Mouse (Mus musculus): ENCODE data around the gene Btbd10.

Btbd10 gene

DNA sequence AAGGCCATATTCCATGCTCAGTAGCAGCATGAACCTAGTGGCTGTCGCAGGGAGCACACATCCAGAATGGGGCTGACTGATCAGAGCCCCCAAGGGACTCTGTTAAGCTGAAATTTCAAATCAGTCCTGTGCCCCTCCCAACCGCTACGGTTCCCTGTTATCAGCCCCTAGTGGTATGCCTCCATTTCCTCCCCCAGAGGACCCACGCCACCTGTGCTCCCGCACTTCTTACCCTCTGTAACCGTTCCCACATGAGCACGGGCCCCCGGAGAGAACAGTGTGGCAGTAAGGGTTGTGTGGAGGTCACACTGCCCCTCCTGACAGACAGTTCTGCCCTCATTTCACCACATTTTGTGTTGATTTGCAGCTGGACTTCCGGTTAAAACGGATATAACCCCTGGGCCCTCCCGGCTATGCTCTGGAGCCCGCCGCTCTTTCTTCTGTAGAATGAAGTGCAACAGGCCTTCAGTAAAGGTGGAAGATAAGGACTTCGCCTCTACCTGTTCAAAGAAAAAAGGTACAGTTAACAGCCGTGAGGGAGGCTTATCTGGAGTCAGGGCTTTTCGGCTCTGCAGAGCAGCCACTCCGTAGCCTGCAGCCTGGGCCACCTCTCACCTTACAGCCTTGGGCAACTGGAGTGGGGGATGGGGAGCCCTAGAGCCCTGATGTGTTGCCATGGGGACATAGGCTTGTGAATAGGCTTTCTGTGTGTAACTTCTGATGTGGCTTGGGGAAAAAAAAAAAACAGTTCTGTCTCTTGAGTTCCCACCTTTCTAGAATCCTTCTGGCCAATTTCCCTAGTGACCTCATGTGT is 73.9 kb downstream of the Btbd10 start:
- peak; percentile 43 for DNase-seq (ENCODE audit: low read depth)

DNA sequence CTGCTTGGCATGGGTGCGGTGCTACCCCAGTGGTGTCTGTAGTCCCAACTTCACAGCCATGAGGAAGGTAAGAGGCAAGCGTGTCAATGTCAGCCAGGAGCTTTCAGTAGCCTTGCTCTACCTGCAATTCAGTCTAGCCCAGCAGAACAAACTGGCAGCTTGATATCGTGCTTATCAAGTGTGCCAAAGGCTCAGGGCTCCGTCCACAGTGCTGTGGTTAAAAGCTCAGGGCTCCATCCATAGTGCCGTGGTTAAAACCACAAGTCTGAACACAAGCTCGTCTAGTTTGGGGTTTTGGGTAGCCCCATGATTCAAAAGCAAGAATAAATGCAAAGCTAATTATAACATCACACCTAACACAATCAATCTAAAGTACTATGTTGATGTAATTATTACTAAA is 74.6 kb downstream of the Btbd10 start:
- peak; percentile 26 for DNase-seq (ENCODE audit: low read depth)

DNA sequence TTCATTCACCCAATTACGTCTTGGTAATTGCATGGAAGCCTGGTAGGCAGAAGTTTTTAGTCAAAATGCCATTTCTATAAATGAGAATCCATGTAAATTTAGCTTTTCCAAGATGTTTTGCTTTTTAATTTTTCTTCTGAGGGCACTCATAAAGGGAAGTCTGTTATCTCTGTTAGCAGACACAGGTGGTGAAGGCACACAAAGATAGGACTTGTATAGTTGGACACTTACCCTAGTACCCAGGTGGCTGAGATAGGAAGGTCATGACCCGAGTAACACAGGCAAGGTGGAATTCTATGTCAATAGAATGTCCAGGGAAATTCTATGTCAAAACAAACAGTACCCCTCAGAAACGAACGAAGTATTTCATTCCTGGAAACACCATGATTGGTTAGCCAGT is 77.0 kb downstream of the Btbd10 start:
- no peak for DNase-seq (ENCODE audit: low read depth)

DNA sequence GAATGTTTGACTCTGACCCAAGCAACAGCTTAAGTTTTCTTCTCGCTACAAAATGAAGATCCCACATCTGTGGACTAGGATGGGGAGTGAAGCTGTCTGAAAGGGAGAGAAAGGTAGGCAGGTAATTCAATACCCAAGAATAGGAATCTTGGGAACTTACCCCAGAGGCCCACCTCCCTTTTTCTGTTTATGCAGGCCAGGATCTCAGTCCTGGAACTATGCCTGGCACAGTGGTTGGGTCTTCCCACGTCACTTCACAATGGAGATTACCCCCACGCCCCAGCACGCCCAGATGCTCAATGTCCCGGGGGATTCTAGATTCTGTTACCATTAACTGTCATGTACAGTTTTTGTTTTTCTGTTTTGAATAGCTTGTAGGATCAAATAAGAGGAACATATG is 77.5 kb downstream of the Btbd10 start:
- DNase-seq (ENCODE audit: low read depth) = no peak

DNA sequence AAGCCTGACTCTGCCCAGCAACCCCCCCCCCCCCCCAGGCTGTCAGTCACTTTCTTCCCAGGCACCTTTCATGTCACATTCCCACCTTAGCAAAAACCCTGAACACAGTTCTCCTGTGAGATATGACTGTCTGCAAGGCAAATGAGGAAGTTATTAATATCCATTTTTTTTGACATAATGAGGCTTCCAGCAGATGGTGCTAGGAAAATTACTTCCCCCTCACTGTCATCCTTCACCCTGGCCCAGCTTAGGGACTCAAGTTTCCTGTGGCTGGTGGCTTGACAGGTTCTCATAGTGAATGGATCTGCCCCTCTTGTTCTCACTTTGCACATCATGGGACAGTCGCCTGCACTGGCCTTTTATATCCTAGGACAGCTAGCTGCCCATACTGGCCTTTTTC is 80.0 kb downstream of the Btbd10 start:
- no peak for DNase-seq (ENCODE audit: low read depth)

DNA sequence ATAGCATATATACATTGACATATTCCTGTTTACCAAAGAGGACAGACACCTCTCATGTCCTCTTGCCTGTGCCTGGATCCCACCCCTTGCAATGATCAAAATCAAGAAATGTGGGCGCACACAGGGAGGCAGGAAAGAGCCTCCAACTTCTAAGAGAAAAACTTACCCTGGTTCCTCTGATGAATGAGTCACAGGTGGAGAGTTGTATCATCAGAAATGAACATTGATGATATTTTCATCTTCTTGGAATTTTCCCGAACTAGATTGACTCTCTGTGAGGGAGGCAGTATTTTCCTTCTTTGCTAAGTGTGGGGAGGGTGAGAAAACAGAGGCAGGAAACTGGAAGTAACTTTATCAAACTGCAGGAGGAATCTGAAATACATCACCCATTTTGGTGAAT is 83.8 kb downstream of the Btbd10 start:
- no peak for DNase-seq (ENCODE audit: low read depth)

DNA sequence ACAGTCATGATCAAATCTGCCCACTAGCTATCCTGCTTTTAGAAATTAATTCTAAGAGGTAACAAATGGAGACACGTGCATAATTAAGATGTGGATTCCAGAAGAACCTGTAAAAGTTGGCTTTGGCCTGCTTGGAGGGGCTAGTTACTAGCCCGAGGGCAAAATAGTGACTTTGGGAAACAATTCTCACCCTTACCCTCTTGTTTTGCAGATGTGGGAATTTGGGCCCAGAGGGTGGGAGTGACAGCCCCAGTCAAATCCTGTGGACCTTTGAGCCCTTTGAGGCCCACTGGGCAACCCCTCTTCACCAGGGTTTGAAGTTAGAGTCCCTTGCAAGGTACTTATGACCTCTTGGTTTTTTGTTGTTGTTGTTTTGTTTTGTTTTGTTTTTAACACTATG is 89.9 kb downstream of the Btbd10 start:
- DNase-seq (ENCODE audit: low read depth) = no peak

DNA sequence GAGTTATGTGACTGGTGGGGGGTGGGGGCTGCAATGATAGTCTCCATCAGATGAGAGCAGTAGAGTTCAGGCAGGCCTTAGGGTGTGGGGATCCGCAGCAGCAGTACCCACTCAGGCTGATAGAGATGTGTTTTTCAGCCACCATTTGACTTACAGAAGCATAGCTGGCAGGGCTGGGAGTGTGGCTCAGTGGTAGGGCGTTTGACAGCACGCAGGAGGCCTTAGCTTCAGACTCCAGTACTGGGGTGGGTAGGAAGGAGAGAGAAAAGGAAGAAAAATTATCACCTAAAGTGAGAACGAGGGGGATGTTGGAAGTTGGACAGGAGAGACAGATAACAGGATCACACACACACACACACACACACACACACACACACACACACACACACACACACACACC is 90.7 kb downstream of the Btbd10 start:
- no peak for DNase-seq (ENCODE audit: low read depth)

DNA sequence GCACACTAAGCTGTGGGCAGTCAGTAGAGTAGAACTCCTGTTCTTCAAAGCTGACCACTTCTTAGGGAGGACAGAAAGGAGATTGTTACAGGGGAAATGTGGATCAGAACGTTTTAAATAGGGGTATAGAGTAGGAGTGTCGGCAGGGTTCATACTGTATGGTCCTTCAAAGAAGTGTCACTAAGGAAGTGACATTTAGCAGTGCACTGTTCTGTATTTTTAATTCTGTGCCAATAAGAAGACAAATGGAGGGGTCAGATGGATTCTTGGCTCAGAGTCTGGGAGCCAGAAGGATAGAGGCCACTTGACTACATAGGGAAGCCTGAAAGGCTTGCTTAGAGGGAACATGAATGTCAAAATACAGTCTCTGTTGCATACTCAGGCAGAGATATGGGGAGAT is 91.9 kb downstream of the Btbd10 start:
- no peak for DNase-seq (ENCODE audit: low read depth)

DNA sequence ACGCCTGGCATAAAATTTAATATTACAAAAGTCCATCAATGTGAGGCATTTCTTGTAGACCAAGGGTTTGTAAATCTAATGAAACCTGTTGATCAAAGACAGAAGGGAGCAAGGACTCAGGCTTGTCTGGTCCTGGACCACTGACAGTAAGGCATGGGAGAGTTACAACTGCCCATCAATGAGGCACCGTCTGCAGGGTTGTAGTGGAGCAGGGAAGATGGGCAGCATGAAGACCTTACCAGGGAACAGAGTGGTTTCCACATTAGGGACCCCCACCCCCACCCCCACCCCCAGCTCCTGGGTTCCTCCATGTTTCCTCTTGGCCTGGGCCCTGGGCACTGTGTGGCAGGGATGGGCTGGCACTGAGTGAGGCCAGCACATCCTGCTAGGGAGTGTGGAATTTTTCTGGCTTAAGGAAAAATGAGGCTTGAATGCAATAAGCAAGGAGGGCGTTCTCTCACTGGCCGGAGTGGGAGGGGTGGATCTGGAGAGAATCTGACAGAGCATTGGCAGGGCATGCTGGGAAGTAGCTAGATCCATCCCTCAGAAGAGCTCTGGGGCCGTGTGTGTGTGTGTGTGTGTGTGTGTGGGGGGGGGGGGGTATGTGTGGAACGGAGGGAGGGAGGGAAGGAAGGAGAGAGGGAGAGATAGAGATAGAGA is 96.7 kb downstream of the Btbd10 start:
- DNase-seq (ENCODE audit: low read depth) = no peak

DNA sequence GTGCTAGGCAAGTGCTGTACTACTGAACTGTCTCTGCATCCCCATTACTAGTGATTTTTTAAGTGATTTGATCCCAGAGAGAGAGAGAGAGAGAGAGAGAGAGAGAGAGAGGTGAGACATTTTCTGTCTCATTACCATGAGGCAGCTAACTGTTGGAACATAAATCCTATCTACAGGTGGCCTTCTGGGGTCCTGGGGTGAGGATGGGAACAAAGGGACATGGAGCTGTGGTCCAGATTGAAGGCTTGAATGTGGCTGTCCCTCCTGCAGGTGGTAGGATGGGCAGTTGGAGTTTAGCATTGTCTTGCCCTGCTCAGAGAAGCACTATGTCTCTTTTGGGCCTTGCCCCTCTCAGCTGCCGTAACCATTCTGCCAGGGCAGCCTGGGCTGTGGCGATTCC is 98.2 kb downstream of the Btbd10 start:
- DNase-seq (ENCODE audit: low read depth) = no peak

DNA sequence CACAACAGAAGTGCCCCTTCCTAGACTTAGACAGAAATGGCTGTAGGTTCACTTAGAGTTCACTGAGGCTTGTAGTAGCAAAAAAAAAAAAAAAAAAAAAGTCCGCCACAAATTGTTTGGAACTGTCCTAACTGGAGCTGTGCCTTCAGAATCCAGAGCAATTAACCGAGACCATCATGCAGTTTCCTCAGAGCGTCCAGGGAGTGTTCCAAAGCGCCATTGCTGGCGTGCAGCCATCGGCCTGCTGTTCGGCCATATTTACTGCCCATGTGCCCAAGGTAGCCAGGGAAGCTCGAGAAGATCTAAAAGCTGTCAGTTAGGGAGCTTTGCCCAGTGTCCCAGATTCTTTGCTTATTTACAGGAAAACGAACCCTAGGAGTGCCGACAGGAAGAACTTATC is 98.6 kb downstream of the Btbd10 start:
- DNase-seq (ENCODE audit: low read depth) = no peak

DNA sequence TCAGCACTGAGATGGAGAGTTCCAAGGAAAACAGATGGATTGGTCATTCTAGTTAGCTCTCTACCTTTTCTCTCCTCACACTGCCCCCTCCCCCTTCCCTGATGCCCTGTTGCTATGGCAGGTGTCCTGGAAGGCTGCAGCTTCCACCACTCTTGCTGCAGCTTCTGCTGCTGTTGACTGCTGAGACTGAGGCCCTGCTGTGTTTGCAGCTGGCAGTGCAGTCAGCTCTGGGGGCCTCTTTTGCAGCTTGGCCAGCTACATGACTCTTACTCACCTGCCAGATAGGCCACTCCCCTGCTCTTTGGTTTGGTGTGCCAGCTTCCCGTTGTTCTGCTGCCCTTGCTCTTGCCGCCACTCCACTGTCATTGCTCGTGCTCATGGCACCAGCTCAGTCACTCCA is 99.3 kb downstream of the Btbd10 start:
- no peak for DNase-seq (ENCODE audit: low read depth)

DNA sequence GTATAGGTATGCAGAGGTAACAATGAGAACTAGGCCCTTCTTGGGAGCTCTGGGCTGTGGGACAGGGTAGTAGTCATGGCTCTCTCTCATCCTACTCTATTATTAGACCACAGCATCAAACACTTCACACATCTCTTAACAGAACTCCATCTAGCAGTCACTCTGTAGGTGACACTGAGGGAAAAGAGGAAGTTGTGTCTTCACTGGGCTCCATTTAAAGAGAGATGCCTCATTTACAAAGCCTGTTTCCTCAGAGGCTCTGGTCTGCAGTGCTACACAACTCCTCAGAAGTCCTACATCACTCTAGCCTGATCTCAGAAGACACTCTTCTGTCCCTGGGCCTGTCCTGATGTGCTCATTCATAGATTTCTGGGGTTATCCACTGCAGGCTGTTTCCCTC is 100.1 kb downstream of the Btbd10 start:
- DNase-seq (ENCODE audit: low read depth) = no peak

DNA sequence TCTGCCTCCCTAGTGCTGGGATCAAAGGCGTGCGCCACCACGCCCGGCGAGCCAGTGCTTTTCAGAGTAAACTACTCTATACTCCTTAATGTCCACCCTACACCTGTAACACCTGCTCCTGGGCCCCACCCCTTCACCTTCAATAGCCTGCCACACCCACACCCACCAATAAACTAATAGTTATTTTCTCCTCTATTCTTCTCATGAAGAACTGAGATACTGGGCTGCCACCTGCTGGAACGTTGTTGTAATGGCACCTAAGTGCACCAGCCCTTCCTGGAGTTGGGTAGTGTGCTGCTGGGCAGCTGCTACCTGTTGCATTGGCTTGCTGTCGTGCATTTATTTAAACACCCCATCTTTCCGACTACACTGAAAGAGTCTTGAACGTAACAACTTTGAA is 100.9 kb downstream of the Btbd10 start:
- peak; percentile 52 for DNase-seq (ENCODE audit: low read depth)
